Mouse (Mus musculus): ENCODE results near the gene Tmem37. TPM values are rescaled to one million over a fixed set of nuclear protein-coding genes. Genes with fewer than 3 reads are reported as not detected.
"Not testable (repeated sequence)": the region's sequence is repeated elsewhere in the genome, so short reads cannot be mapped to it uniquely, and the experiment has no call there.

Tmem37 gene
- polyA plus RNA-seq, 1 experiment from 2014 or later: 6.5 TPM

GRCm38 (mm10) chr1:120112251-120113187, 38.6 kb upstream of the Tmem37 start:
- H3K4me1 ChIP-seq: 0 out of 2 replicates have a peak, but pooled peaks cover 3% of the 10 kb centered on the region
- no peak overlapping the region for H3K4me2 ChIP-seq
- no peak for ATAC-seq (ENCODE audit: low FRiP score)
- no peaks in the 10 kb centered on the region for H3K9me3 ChIP-seq (replicated peaks)
- H3K4me3 ChIP-seq (replicated peaks): no peak overlapping the region
- peaks cover 39% of the 10 kb centered on the region for H3K36me3 ChIP-seq
- peak overlapping the region; percentile 37; the same call in 1 of the 2 replicates for H3K27ac ChIP-seq (replicated peaks)
- H3K9ac ChIP-seq (replicated peaks): no peak overlapping the region
- no peaks in the 10 kb centered on the region for H3K27me3 ChIP-seq (replicated peaks)
- WGBS: 90% methylated on average over 12 of the region's 12 CpGs

GRCm38 (mm10) chr1:120111766-120112165, 37.9 kb upstream of the Tmem37 start:
- H3K27ac ChIP-seq (replicated peaks): 0 out of 2 replicates have a peak overlapping the region, but pooled peaks have one; percentile 37
- 85% methylated on average over 8 of the region's 8 CpGs for WGBS

GRCm38 (mm10) chr1:120109741-120110432, 36.0 kb upstream of the Tmem37 start:
- H3K4me2 ChIP-seq: no peak overlapping the region
- H3K9ac ChIP-seq (replicated peaks): no peak overlapping the region
- H3K27me3 ChIP-seq (replicated peaks): no peaks in the 10 kb centered on the region
- H3K27ac ChIP-seq (replicated peaks): no peak overlapping the region
- H3K4me3 ChIP-seq (replicated peaks): no peak overlapping the region
- H3K36me3 ChIP-seq: peaks cover 27% of the 10 kb centered on the region
- no peak for ATAC-seq (ENCODE audit: low FRiP score)
- 87% methylated on average over 19 of the region's 19 CpGs for WGBS
- H3K4me1 ChIP-seq: no peaks in the 10 kb centered on the region
- H3K9me3 ChIP-seq (replicated peaks): no peaks in the 10 kb centered on the region

More at GRCm38 (mm10) chr1:120111766-120112165, 37.9 kb upstream of the Tmem37 start:
- no peak overlapping the region for H3K4me3 ChIP-seq (replicated peaks)
- H3K27me3 ChIP-seq (replicated peaks): no peaks in the 10 kb centered on the region
- no peak overlapping the region for H3K9ac ChIP-seq (replicated peaks)
- H3K4me1 ChIP-seq: 0 out of 2 replicates have a peak, but pooled peaks cover 3% of the 10 kb centered on the region
- no peak for ATAC-seq (ENCODE audit: low FRiP score)
- no peak overlapping the region for H3K4me2 ChIP-seq
- no peaks in the 10 kb centered on the region for H3K9me3 ChIP-seq (replicated peaks)
- H3K36me3 ChIP-seq: peaks cover 39% of the 10 kb centered on the region

GRCm38 (mm10) chr1:120105556-120105959, 31.7 kb upstream of the Tmem37 start:
- no peak overlapping the region for H3K4me2 ChIP-seq
- H3K9ac ChIP-seq (replicated peaks): no peak overlapping the region
- H3K36me3 ChIP-seq: no peaks in the 10 kb centered on the region
- no peaks in the 10 kb centered on the region for H3K27me3 ChIP-seq (replicated peaks)
- H3K4me1 ChIP-seq: no peaks in the 10 kb centered on the region
- 71% methylated on average over 5 of the region's 5 CpGs for WGBS
- H3K4me3 ChIP-seq (replicated peaks): no peak overlapping the region
- no peak for ATAC-seq (ENCODE audit: low FRiP score)
- no peaks in the 10 kb centered on the region for H3K9me3 ChIP-seq (replicated peaks)
- H3K27ac ChIP-seq (replicated peaks): no peak overlapping the region

GRCm38 (mm10) chr1:120101227-120101609, 27.3 kb upstream of the Tmem37 start:
- Histone ChIP-seq H3K9ac (replicated peaks) (no peak overlapping the region), H3K4me2 (no peak overlapping the region), H3K4me1 (no peaks in the 10 kb centered on the region), H3K9me3 (replicated peaks) (no peaks in the 10 kb centered on the region), H3K36me3 (no peaks in the 10 kb centered on the region), H3K27me3 (replicated peaks) (no peaks in the 10 kb centered on the region), H3K4me3 (replicated peaks) (no peak overlapping the region), H3K27ac (replicated peaks) (no peak overlapping the region)
- no peak for ATAC-seq (ENCODE audit: low FRiP score)
- WGBS: 89% methylated on average over 3 of the region's 3 CpGs

GRCm38 (mm10) chr1:120100456-120101226, 26.8 kb upstream of the Tmem37 start:
- H3K4me1 ChIP-seq: no peaks in the 10 kb centered on the region
- H3K9ac ChIP-seq (replicated peaks): no peak overlapping the region
- no peaks in the 10 kb centered on the region for H3K27me3 ChIP-seq (replicated peaks)
- H3K9me3 ChIP-seq (replicated peaks): no peaks in the 10 kb centered on the region
- H3K36me3 ChIP-seq: no peaks in the 10 kb centered on the region
- no peak for ATAC-seq (ENCODE audit: low FRiP score)
- no peak overlapping the region for H3K4me3 ChIP-seq (replicated peaks)
- H3K4me2 ChIP-seq: no peak overlapping the region
- no peak overlapping the region for H3K27ac ChIP-seq (replicated peaks)
- WGBS: 72% methylated on average over 8 of the region's 8 CpGs

- Histone ChIP-seq H3K9me3 (replicated peaks) (no peaks in the 10 kb centered on the region), H3K27ac (replicated peaks) (no peak overlapping the region), H3K36me3 (no peaks in the 10 kb centered on the region), H3K27me3 (replicated peaks) (no peaks in the 10 kb centered on the region), H3K9ac (replicated peaks) (no peak overlapping the region), H3K4me1 (no peaks in the 10 kb centered on the region), H3K4me2 (no peak overlapping the region), H3K4me3 (replicated peaks) (no peak overlapping the region)
- 69% methylated on average over 6 of the region's 6 CpGs for WGBS
- no peak for ATAC-seq (ENCODE audit: low FRiP score)
Observed at GRCm38 (mm10) chr1:120099483-120099882, 25.6 kb upstream of the Tmem37 start.

GRCm38 (mm10) chr1:120098327-120098726, 24.5 kb upstream of the Tmem37 start:
- Histone ChIP-seq H3K4me1 (no peaks in the 10 kb centered on the region), H3K9me3 (replicated peaks) (no peaks in the 10 kb centered on the region), H3K4me2 (no peak overlapping the region), H3K27me3 (replicated peaks) (no peaks in the 10 kb centered on the region), H3K4me3 (replicated peaks) (no peak overlapping the region), H3K27ac (replicated peaks) (no peak overlapping the region), H3K36me3 (no peaks in the 10 kb centered on the region), H3K9ac (replicated peaks) (no peak overlapping the region)
- no peak for ATAC-seq (ENCODE audit: low FRiP score)
- 18% methylated on average over 7 of the region's 7 CpGs for WGBS

GRCm38 (mm10) chr1:120094920-120095319, 21.0 kb upstream of the Tmem37 start:
- Histone ChIP-seq H3K9ac (replicated peaks) (no peak overlapping the region), H3K4me3 (replicated peaks) (no peak overlapping the region), H3K27ac (replicated peaks) (no peak overlapping the region), H3K27me3 (replicated peaks) (no peaks in the 10 kb centered on the region), H3K4me1 (no peaks in the 10 kb centered on the region), H3K4me2 (no peak overlapping the region), H3K36me3 (no peaks in the 10 kb centered on the region), H3K9me3 (replicated peaks) (no peaks in the 10 kb centered on the region)
- no peak for ATAC-seq (ENCODE audit: low FRiP score)
- WGBS: 80% methylated on average over 3 of the region's 3 CpGs

- not testable (repeated sequence) for ATAC-seq (ENCODE audit: low FRiP score); H3K4me1 ChIP-seq; H3K4me2 ChIP-seq; H3K27ac ChIP-seq (replicated peaks); H3K36me3 ChIP-seq; H3K9me3 ChIP-seq (replicated peaks); H3K9ac ChIP-seq (replicated peaks); H3K27me3 ChIP-seq (replicated peaks); H3K4me3 ChIP-seq (replicated peaks)
- WGBS: 59% methylated on average over 11 of the region's 14 CpGs
Observed at GRCm38 (mm10) chr1:120093482-120094134, 19.7 kb upstream of the Tmem37 start.
